Mouse (Mus musculus) heart, embryonic 11.5 days (tissue): ENCODE results near the gene Olfr770. TPM values are rescaled to one million over a fixed set of nuclear protein-coding genes. Genes with fewer than 3 reads are reported as not detected.
"Not testable (repeated sequence)": the region's sequence is repeated elsewhere in the genome, so short reads cannot be mapped to it uniquely, and the experiment has no call there.

Source experiments
- ATAC-seq: fragments of 200-750 bp; cut with Nextera tagmentation; replicated peaks from 2 replicates; pipeline ENCODE4 v1.8.0; 2017; ENCODE audit warnings: moderate library complexity; ENCODE audit not compliant: insufficient number of reproducible peaks, low FRiP score, low TSS enrichment
- H3K27ac ChIP-seq: fragments of 300-500 bp; sonication (generic); 2 replicates; pipeline ENCODE4 v1.5.1; 2014; ENCODE audit warnings: mild to moderate bottlenecking, low read depth, low read length
- H3K27me3 ChIP-seq: fragments of 300-500 bp; sonication (generic); 2 replicates; pipeline ENCODE4 v1.6.1; 2014; ENCODE audit warnings: mild to moderate bottlenecking, low read length, mixed read lengths; ENCODE audit not compliant: control insufficient read depth, insufficient read depth
- H3K36me3 ChIP-seq: fragments of 300-500 bp; sonication (generic); 2 replicates; pipeline ENCODE4 v1.6.1; 2014; ENCODE audit warnings: mild to moderate bottlenecking, low read length, moderate library complexity, mixed read lengths; ENCODE audit not compliant: control insufficient read depth, insufficient read depth
- H3K4me1 ChIP-seq: fragments of 300-500 bp; sonication (generic); 2 replicates; pipeline ENCODE4 v1.6.1; 2014; ENCODE audit warnings: low read length; ENCODE audit not compliant: control insufficient read depth, insufficient read depth
- H3K4me2 ChIP-seq: fragments of 300-500 bp; sonication (generic); 2 replicates; pipeline ENCODE4 v1.6.1; 2014; ENCODE audit warnings: mild to moderate bottlenecking, moderate library complexity
- H3K4me3 ChIP-seq: fragments of 300-500 bp; sonication (generic); 2 replicates; pipeline ENCODE4 v1.5.1; 2014; ENCODE audit warnings: low read depth, low read length
- H3K9ac ChIP-seq: fragments of 300-500 bp; sonication (generic); 2 replicates; pipeline ENCODE4 v1.6.1; 2014; ENCODE audit warnings: mild to moderate bottlenecking, low read depth, low read length, moderate library complexity
- H3K9me3 ChIP-seq: fragments of 300-500 bp; sonication (generic); replicated peaks from 2 replicates; pipeline ENCODE4 v1.6.1; 2016; ENCODE audit warnings: low read length; ENCODE audit not compliant: control insufficient read depth
- WGBS: fragments of 180-500 bp; shearing (Covaris S2); extraction: QIAGEN DNeasy Blood & Tissue Kit; methylation state at CpG from one replicate; pipeline ENCODE4 v1.1.7; 2014; ENCODE audit not compliant: insufficient replicate concordance; 5-methylcytosine and 5-hydroxymethylcytosine counted together
- polyA plus RNA-seq: library from polyadenylated mRNA; unstranded; fragments of >200 nt; fragmentation: Nextera tagmentation; extraction: Ambion mirVana; gene quantifications from 2 replicates; pipeline ENCODE4 v1.2.1, GENCODE M21; 2014

The Olfr770 gene
- not detected in 2 replicates for polyA plus RNA-seq

- H3K27ac ChIP-seq, result no peak within 1 kb of the TSS
- no peaks in the 10 kb centered on the region for H3K4me1 ChIP-seq
- ATAC-seq, result no peak
- no peak within 1 kb of the TSS for H3K4me2 ChIP-seq
- no peaks in the 10 kb centered on the region for H3K27me3 ChIP-seq
- no peaks in the 10 kb centered on the region for H3K9me3 ChIP-seq
- H3K36me3 ChIP-seq, result no peaks in the 10 kb centered on the region
- 90% methylated on average over 2 of the region's 2 CpGs for WGBS
- no peak within 1 kb of the TSS for H3K4me3 ChIP-seq
- H3K9ac ChIP-seq, result no peak within 1 kb of the TSS
These were observed at the start of gene Olfr770 for GRCm38 (mm10) chr10:129138898-129139297. Gene Olfr770 (minus strand): TSS chr10:129138998.

GRCm38 (mm10) chr10:129187319-129187718, 48.5 kb upstream of the Olfr770 start, which contains the start of gene Olfr773:
Gene Olfr773 (minus strand): TSS chr10:129187419.
- H3K36me3 ChIP-seq, H3K27ac ChIP-seq, H3K4me1 ChIP-seq, ATAC-seq, H3K4me3 ChIP-seq, H3K9ac ChIP-seq, H3K9me3 ChIP-seq, H3K4me2 ChIP-seq, H3K27me3 ChIP-seq: not testable (repeated sequence)

- not testable (repeated sequence) for H3K4me1 ChIP-seq, H3K4me2 ChIP-seq, H3K4me3 ChIP-seq, ATAC-seq, H3K9me3 ChIP-seq, H3K27ac ChIP-seq, H3K36me3 ChIP-seq, H3K27me3 ChIP-seq, H3K9ac ChIP-seq
- WGBS, result 59% methylated on average over 3 of the region's 4 CpGs
These were observed 39.0 kb upstream of the Olfr770 start, which contains the start of gene Olfr772 for GRCm38 (mm10) chr10:129177821-129178220. Gene Olfr772 (minus strand): TSS chr10:129177921.

GRCm38 (mm10) chr10:129164651-129165050, 25.9 kb upstream of the Olfr770 start, which contains the start of gene Olfr771:
Gene Olfr771 (minus strand): TSS chr10:129164751.
- Histone ChIP-seq H3K4me3 (no peak within 1 kb of the TSS), H3K27me3 (no peaks in the 10 kb centered on the region), H3K9ac (no peak within 1 kb of the TSS), H3K4me2 (no peak within 1 kb of the TSS), H3K9me3 (no peaks in the 10 kb centered on the region), H3K4me1 (no peaks in the 10 kb centered on the region), H3K36me3 (no peaks in the 10 kb centered on the region), H3K27ac (no peak within 1 kb of the TSS)
- WGBS, result 84% methylated on average over 1 of the region's 1 CpGs
- no peak for ATAC-seq

- Histone ChIP-seq H3K9me3 (0 out of 2 replicates have a peak, but pooled peaks cover 2% of the 10 kb centered on the region), H3K4me2 (no peak within 1 kb of the TSS), H3K4me3 (no peak within 1 kb of the TSS), H3K4me1 (no peaks in the 10 kb centered on the region), H3K36me3 (no peaks in the 10 kb centered on the region), H3K27me3 (no peaks in the 10 kb centered on the region), H3K27ac (no peak within 1 kb of the TSS), H3K9ac (no peak within 1 kb of the TSS)
- 83% methylated on average over 2 of the region's 2 CpGs for WGBS
- no peak for ATAC-seq
These were observed 21.0 kb downstream of the Olfr770 start, which contains the start of gene Olfr769 for GRCm38 (mm10) chr10:129117761-129118160. Gene Olfr769 (minus strand): TSS chr10:129117861.

- H3K36me3 ChIP-seq, result no peaks in the 10 kb centered on the region
- ATAC-seq, result no peak
- no peaks in the 10 kb centered on the region; the same call in none of the 2 replicates for H3K9me3 ChIP-seq
- no peak overlapping the region for H3K4me2 ChIP-seq
- H3K9ac ChIP-seq, result no peak overlapping the region
- no peak overlapping the region for H3K4me3 ChIP-seq
- H3K27ac ChIP-seq, result no peak overlapping the region
- 89% methylated on average over 3 of the region's 3 CpGs for WGBS
- no peaks in the 10 kb centered on the region for H3K27me3 ChIP-seq
- no peaks in the 10 kb centered on the region for H3K4me1 ChIP-seq
These were observed 23.7 kb downstream of the Olfr770 start for GRCm38 (mm10) chr10:129115146-129115545.

- no peak for ATAC-seq
- Histone ChIP-seq H3K4me3 (no peak overlapping the region), H3K36me3 (no peaks in the 10 kb centered on the region), H3K9me3 (no peaks in the 10 kb centered on the region), H3K27ac (no peak overlapping the region), H3K4me2 (no peak overlapping the region), H3K27me3 (no peaks in the 10 kb centered on the region), H3K4me1 (no peaks in the 10 kb centered on the region), H3K9ac (no peak overlapping the region)
- 40% methylated on average over 3 of the region's 3 CpGs for WGBS
These were observed 37.6 kb downstream of the Olfr770 start for GRCm38 (mm10) chr10:129101231-129101630.

- WGBS, result 76% methylated on average over 1 of the region's 1 CpGs
- Histone ChIP-seq H3K27ac (no peak within 1 kb of the TSS), H3K9ac (no peak within 1 kb of the TSS), H3K4me2 (no peak within 1 kb of the TSS), H3K36me3 (no peaks in the 10 kb centered on the region), H3K4me1 (no peaks in the 10 kb centered on the region), H3K9me3 (no peaks in the 10 kb centered on the region), H3K4me3 (no peak within 1 kb of the TSS), H3K27me3 (no peaks in the 10 kb centered on the region)
- ATAC-seq, result no peak
These were observed 39.5 kb downstream of the Olfr770 start, which contains the start of gene Olfr768 for GRCm38 (mm10) chr10:129099275-129099674. Gene Olfr768 (minus strand): TSS chr10:129099375.

GRCm38 (mm10) chr10:129082810-129083209, 56.0 kb downstream of the Olfr770 start, which contains the start of gene Olfr767:
Gene Olfr767 (minus strand): TSS chr10:129082910.
- H3K4me2 ChIP-seq, H3K9ac ChIP-seq, H3K4me3 ChIP-seq, ATAC-seq, H3K9me3 ChIP-seq, H3K27me3 ChIP-seq, H3K36me3 ChIP-seq, H3K4me1 ChIP-seq, H3K27ac ChIP-seq: not testable (repeated sequence)
